Mouse (Mus musculus) MEL (cell line): Measurements from ENCODE around the gene Slx1b.

Source experiments
- CTCF ChIP-seq, 3 experiments: IDR thresholded peaks in 2 of 3; conservative IDR thresholded peaks in 1 of 3; 2 replicates each; pipeline ENCODE4 v1.5.1; 2011 to 2012; ENCODE audit warnings: low read length in 3 of 3, low read depth in 2 of 3, mild to moderate bottlenecking in 2 of 3, improper control_type of control experiment in 1 of 3, inconsistent platforms in 1 of 3, mixed read lengths in 1 of 3, moderate library complexity in 1 of 3; ENCODE audit not compliant: control insufficient read depth in 1 of 3, insufficient read depth in 1 of 3, poor library complexity in 1 of 3, severe bottlenecking in 1 of 3
- E2F4 ChIP-seq: IDR thresholded peaks from 2 replicates; pipeline ENCODE4 v1.6.1; 2011; ENCODE audit warnings: low read depth, low read length, improper control_type of control experiment, borderline replicate concordance
- ELF1 ChIP-seq: IDR thresholded peaks from 2 replicates; pipeline ENCODE4 v1.6.1; 2014; ENCODE audit warnings: low read depth, mild to moderate bottlenecking, inconsistent platforms, low read length, improper control_type of control experiment, moderate library complexity
- MYB ChIP-seq: IDR thresholded peaks from 2 replicates; pipeline ENCODE4 v1.6.1; 2011; ENCODE audit warnings: mild to moderate bottlenecking, low read depth, low read length, improper control_type of control experiment
- POLR2A ChIP-seq, 2 experiments: IDR thresholded peaks; 2 replicates each; pipeline ENCODE4 v1.6.1; 2011 to 2012; ENCODE audit warnings: low read length in 2 of 2, mild to moderate bottlenecking in 2 of 2, control low read depth in 1 of 2, improper control_type of control experiment in 1 of 2, low read depth in 1 of 2, moderate library complexity in 1 of 2; ENCODE audit not compliant: control insufficient read depth in 1 of 2, insufficient read depth in 1 of 2, poor library complexity in 1 of 2
- POLR2AphosphoS2 ChIP-seq: IDR thresholded peaks from 2 replicates; pipeline ENCODE4 v1.6.1; 2011; ENCODE audit warnings: low read length, improper control_type of control experiment
- SMC3 ChIP-seq: IDR thresholded peaks from 2 replicates; pipeline ENCODE4 v1.6.1; 2011; ENCODE audit warnings: low read depth, low read length, improper control_type of control experiment
- TAL1 ChIP-seq: IDR thresholded peaks from 2 replicates; pipeline ENCODE4 v1.6.1; 2012; ENCODE audit warnings: mild to moderate bottlenecking, inconsistent platforms, low read length, moderate library complexity, mixed read lengths
- USF1 ChIP-seq: IDR thresholded peaks from 2 replicates; pipeline ENCODE4 v1.6.1; 2014; ENCODE audit warnings: low read depth, mild to moderate bottlenecking, inconsistent platforms, low read length, improper control_type of control experiment, moderate library complexity

DNA sequence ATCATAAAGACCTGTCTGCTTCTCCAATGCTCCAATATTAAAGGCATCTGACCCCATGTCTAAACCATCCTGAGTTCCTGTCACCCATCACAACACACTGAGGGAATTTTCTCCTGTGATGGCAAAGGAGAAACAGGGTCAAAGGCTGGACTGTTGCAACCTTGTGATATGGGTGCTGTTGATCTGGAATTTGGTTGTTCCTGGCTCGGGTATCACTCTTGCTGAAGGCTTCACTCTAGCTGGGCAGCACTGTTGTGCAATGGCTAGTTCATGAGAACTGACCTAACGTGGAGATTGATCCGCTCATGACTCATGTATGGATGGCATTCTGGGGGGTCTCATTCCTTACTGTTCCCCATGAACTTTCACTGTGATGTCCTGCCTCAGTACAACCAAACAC lies 6.6 kb downstream of the Slx1b start:
- TF ChIP-seq ELF1, result no peak
- no peak for TF ChIP-seq POLR2A (IDR thresholded peaks at IDR 0.05; ENCODE audit: control insufficient read depth in 1 of 2, insufficient read depth in 1 of 2, low read depth in 1 of 2, low read length in 2 of 2, poor library complexity in 1 of 2)
- TF ChIP-seq CTCF (IDR thresholded peaks at IDR 0.05 in 2 of 3, conservative IDR thresholded peaks at IDR 0.05 in 1 of 3; ENCODE audit: control insufficient read depth in 1 of 3, insufficient read depth in 1 of 3, low read depth in 2 of 3, low read length in 3 of 3, poor library complexity in 1 of 3, severe bottlenecking in 1 of 3), result no peak
- no peak for TF ChIP-seq SMC3
- TF ChIP-seq USF1, result no peak
- no peak for TF ChIP-seq MYB
- TF ChIP-seq POLR2AphosphoS2, result no peak
- TF ChIP-seq E2F4, result no peak
- no peak for TF ChIP-seq TAL1
